Mouse (Mus musculus): ENCODE data around the gene Taf8. TPM values are rescaled to one million over a fixed set of nuclear protein-coding genes. Genes with fewer than 3 reads are reported as not detected.

Gene Taf8
- polyA plus RNA-seq, 1 experiment from 2014 or later = 28.7 TPM

- WGBS = 50% methylated on average over 9 of the region's 9 CpGs
- Histone ChIP-seq H3K4me2 (replicated peaks) (no peak overlapping the region), H3K9ac (no peak overlapping the region), H3K36me3 (no peaks in the 10 kb centered on the region), H3K9me3 (no peaks in the 10 kb centered on the region), H3K27ac (no peak overlapping the region), H3K27me3 (replicated peaks) (peaks cover 29% of the 10 kb centered on the region), H3K4me1 (peaks cover 3% of the 10 kb centered on the region; the same call in 1 of the 2 replicates), H3K4me3 (no peak overlapping the region)
- ATAC-seq (ENCODE audit: low FRiP score, low read depth) = no peak
Measured at GRCm38 (mm10) chr17:47462728-47463388, 39.2 kb downstream of the Taf8 start.

- no peak overlapping the region for H3K4me3 ChIP-seq
- WGBS = 85% methylated on average over 7 of the region's 7 CpGs
- H3K27ac ChIP-seq = no peak overlapping the region
- ATAC-seq (ENCODE audit: low FRiP score, low read depth) = no peak
- H3K9ac ChIP-seq = no peak overlapping the region
- H3K4me2 ChIP-seq (replicated peaks) = no peak overlapping the region
- no peaks in the 10 kb centered on the region for H3K9me3 ChIP-seq
- H3K27me3 ChIP-seq (replicated peaks) = peaks cover 23% of the 10 kb centered on the region
- H3K36me3 ChIP-seq = no peaks in the 10 kb centered on the region
- peaks cover 3% of the 10 kb centered on the region; the same call in 1 of the 2 replicates for H3K4me1 ChIP-seq
Measured at GRCm38 (mm10) chr17:47462209-47462608, 39.9 kb downstream of the Taf8 start.

- Histone ChIP-seq H3K9me3 (no peaks in the 10 kb centered on the region), H3K27ac (no peak overlapping the region), H3K4me2 (replicated peaks) (no peak overlapping the region), H3K27me3 (replicated peaks) (peaks cover 17% of the 10 kb centered on the region), H3K4me1 (peaks cover 3% of the 10 kb centered on the region; the same call in 1 of the 2 replicates), H3K9ac (no peak overlapping the region), H3K36me3 (no peaks in the 10 kb centered on the region), H3K4me3 (no peak overlapping the region)
- no peak for ATAC-seq (ENCODE audit: low FRiP score, low read depth)
- WGBS = 79% methylated on average over 3 of the region's 3 CpGs
Measured at GRCm38 (mm10) chr17:47461688-47462087, 40.4 kb downstream of the Taf8 start.

- Histone ChIP-seq H3K27me3 (replicated peaks) (no peaks in the 10 kb centered on the region), H3K27ac (no peak overlapping the region), H3K9ac (no peak overlapping the region), H3K9me3 (no peaks in the 10 kb centered on the region), H3K4me2 (replicated peaks) (no peak overlapping the region), H3K36me3 (no peaks in the 10 kb centered on the region), H3K4me3 (no peak overlapping the region), H3K4me1 (0 out of 2 replicates have a peak, but pooled peaks cover 3% of the 10 kb centered on the region)
- no peak for ATAC-seq (ENCODE audit: low FRiP score, low read depth)
- 94% methylated on average over 3 of the region's 3 CpGs for WGBS
Measured at GRCm38 (mm10) chr17:47459341-47459919, 42.7 kb downstream of the Taf8 start.

GRCm38 (mm10) chr17:47458936-47459335 is 43.2 kb downstream of the Taf8 start:
- Histone ChIP-seq H3K9ac (no peak overlapping the region), H3K27ac (no peak overlapping the region), H3K4me3 (no peak overlapping the region), H3K9me3 (no peaks in the 10 kb centered on the region), H3K27me3 (replicated peaks) (no peaks in the 10 kb centered on the region), H3K4me2 (replicated peaks) (no peak overlapping the region), H3K36me3 (no peaks in the 10 kb centered on the region), H3K4me1 (0 out of 2 replicates have a peak, but pooled peaks cover 3% of the 10 kb centered on the region)
- ATAC-seq (ENCODE audit: low FRiP score, low read depth) = no peak
- 93% methylated on average over 2 of the region's 2 CpGs for WGBS

- Histone ChIP-seq H3K27me3 (replicated peaks) (no peaks in the 10 kb centered on the region), H3K36me3 (no peaks in the 10 kb centered on the region), H3K9ac (no peak overlapping the region), H3K4me1 (0 out of 2 replicates have a peak, but pooled peaks cover 3% of the 10 kb centered on the region), H3K9me3 (no peaks in the 10 kb centered on the region), H3K4me3 (no peak overlapping the region), H3K27ac (no peak overlapping the region), H3K4me2 (replicated peaks) (no peak overlapping the region)
- no peak for ATAC-seq (ENCODE audit: low FRiP score, low read depth)
- 84% methylated on average over 13 of the region's 13 CpGs for WGBS
Measured at GRCm38 (mm10) chr17:47458310-47458709, 43.8 kb downstream of the Taf8 start.

- 68% methylated on average over 8 of the region's 8 CpGs for WGBS
- H3K27ac ChIP-seq = no peak overlapping the region
Measured at GRCm38 (mm10) chr17:47454675-47455074, 47.4 kb downstream of the Taf8 start.

GRCm38 (mm10) chr17:47452886-47453285 is 49.2 kb downstream of the Taf8 start:
- Histone ChIP-seq H3K27me3 (replicated peaks) (no peaks in the 10 kb centered on the region), H3K27ac (no peak overlapping the region), H3K4me1 (peaks cover 7% of the 10 kb centered on the region; the same call in 1 of the 2 replicates), H3K9ac (no peak overlapping the region), H3K4me2 (replicated peaks) (no peak overlapping the region), H3K4me3 (no peak overlapping the region), H3K36me3 (no peaks in the 10 kb centered on the region), H3K9me3 (no peaks in the 10 kb centered on the region)
- no peak for ATAC-seq (ENCODE audit: low FRiP score, low read depth)
- WGBS = 61% methylated on average over 7 of the region's 7 CpGs

More at GRCm38 (mm10) chr17:47454675-47455074, 47.4 kb downstream of the Taf8 start:
- H3K4me3 ChIP-seq = no peak overlapping the region
- no peaks in the 10 kb centered on the region for H3K27me3 ChIP-seq (replicated peaks)
- H3K9me3 ChIP-seq = no peaks in the 10 kb centered on the region
- H3K9ac ChIP-seq = no peak overlapping the region
- ATAC-seq (ENCODE audit: low FRiP score, low read depth) = no peak
- no peak overlapping the region for H3K4me2 ChIP-seq (replicated peaks)
- peaks cover 7% of the 10 kb centered on the region; the same call in 1 of the 2 replicates for H3K4me1 ChIP-seq
- no peaks in the 10 kb centered on the region for H3K36me3 ChIP-seq

- no peak overlapping the region for H3K4me3 ChIP-seq
- peaks cover 7% of the 10 kb centered on the region; the same call in 1 of the 2 replicates for H3K4me1 ChIP-seq
- no peak for ATAC-seq (ENCODE audit: low FRiP score, low read depth)
- H3K9ac ChIP-seq = no peak overlapping the region
- H3K9me3 ChIP-seq = no peaks in the 10 kb centered on the region
- no peaks in the 10 kb centered on the region for H3K36me3 ChIP-seq
- no peak overlapping the region for H3K4me2 ChIP-seq (replicated peaks)
- no peak overlapping the region for H3K27ac ChIP-seq
- H3K27me3 ChIP-seq (replicated peaks) = no peaks in the 10 kb centered on the region
- 77% methylated on average over 12 of the region's 12 CpGs for WGBS
Measured at GRCm38 (mm10) chr17:47450880-47451565, 51.1 kb downstream of the Taf8 start.

GRCm38 (mm10) chr17:47450239-47450638 is 51.9 kb downstream of the Taf8 start:
- peaks cover 7% of the 10 kb centered on the region; the same call in 1 of the 2 replicates for H3K4me1 ChIP-seq
- H3K9ac ChIP-seq = no peak overlapping the region
- no peaks in the 10 kb centered on the region for H3K36me3 ChIP-seq
- H3K9me3 ChIP-seq = no peaks in the 10 kb centered on the region
- H3K27ac ChIP-seq = no peak overlapping the region
- H3K4me3 ChIP-seq = no peak overlapping the region
- WGBS = 35% methylated on average over 7 of the region's 7 CpGs
- no peaks in the 10 kb centered on the region for H3K27me3 ChIP-seq (replicated peaks)
- ATAC-seq (ENCODE audit: low FRiP score, low read depth) = no peak
- no peak overlapping the region for H3K4me2 ChIP-seq (replicated peaks)

GRCm38 (mm10) chr17:47449432-47449831 is 52.7 kb downstream of the Taf8 start:
- no peak for ATAC-seq (ENCODE audit: low FRiP score, low read depth)
- 73% methylated on average over 5 of the region's 5 CpGs for WGBS
- Histone ChIP-seq H3K9me3 (no peaks in the 10 kb centered on the region), H3K36me3 (no peaks in the 10 kb centered on the region), H3K27ac (no peak overlapping the region), H3K4me3 (no peak overlapping the region), H3K27me3 (replicated peaks) (no peaks in the 10 kb centered on the region), H3K9ac (no peak overlapping the region), H3K4me2 (replicated peaks) (no peak overlapping the region), H3K4me1 (peaks cover 7% of the 10 kb centered on the region; the same call in 1 of the 2 replicates)
